Mouse (Mus musculus) stomach, embryonic 14.5 days (tissue): ENCODE results near the gene Tnp2. TPM values are rescaled to one million over a fixed set of nuclear protein-coding genes. Genes with fewer than 3 reads are reported as not detected.
A peak's percentile ranks its signal among the peaks of the same experiment; 100 is the strongest.
"Not testable (repeated sequence)": the region's sequence is repeated elsewhere in the genome, so short reads cannot be mapped to it uniquely, and the experiment has no call there.

Source experiments
- ATAC-seq: fragments of 200-750 bp; cut with Nextera tagmentation; 2 replicates; pipeline ENCODE4 v1.8.0; 2017; ENCODE audit warnings: low read depth, moderate TSS enrichment; ENCODE audit not compliant: insufficient number of reproducible peaks, insufficient read depth, low FRiP score
- H3K27ac ChIP-seq: fragments of 300-500 bp; sonication (generic); 2 replicates; pipeline ENCODE4 v1.5.1; 2014; ENCODE audit warnings: mild to moderate bottlenecking, low read length, moderate library complexity, mixed read lengths
- H3K27me3 ChIP-seq: fragments of 300-500 bp; sonication (generic); 2 replicates; pipeline ENCODE4 v1.6.1; 2014; ENCODE audit warnings: low read length, control low read depth, mixed read lengths; ENCODE audit not compliant: control insufficient read depth, insufficient read depth
- H3K36me3 ChIP-seq: fragments of 300-500 bp; sonication (generic); 2 replicates; pipeline ENCODE4 v1.6.1; 2014; ENCODE audit warnings: mild to moderate bottlenecking, control low read depth, low read length, moderate library complexity, mixed read lengths; ENCODE audit not compliant: control insufficient read depth, insufficient read depth
- H3K4me1 ChIP-seq: fragments of 300-500 bp; sonication (generic); 2 replicates; pipeline ENCODE4 v1.6.1; 2014; ENCODE audit warnings: low read length, control low read depth, mixed read lengths; ENCODE audit not compliant: control insufficient read depth, insufficient read depth
- H3K4me2 ChIP-seq: fragments of 300-500 bp; sonication (generic); replicated peaks from 2 replicates; pipeline ENCODE4 v1.6.1; 2014; ENCODE audit warnings: low read depth, low read length, control low read depth
- H3K4me3 ChIP-seq: fragments of 300-500 bp; sonication (generic); 2 replicates; pipeline ENCODE4 v1.5.1; 2014; ENCODE audit warnings: low read depth, low read length, control low read depth
- H3K9ac ChIP-seq: fragments of 300-500 bp; sonication (generic); replicated peaks from 2 replicates; pipeline ENCODE4 v1.6.1; 2014; ENCODE audit warnings: low read depth, mild to moderate bottlenecking, control low read depth, low read length, moderate library complexity, mixed read lengths
- H3K9me3 ChIP-seq: fragments of 300-500 bp; sonication (generic); 2 replicates; pipeline ENCODE4 v1.6.1; 2016; ENCODE audit warnings: low read depth, low read length, control low read depth; ENCODE audit not compliant: control insufficient read depth
- WGBS: fragments of 180-500 bp; shearing (Covaris S2); extraction: QIAGEN DNeasy Blood & Tissue Kit; methylation state at CpG from one replicate; pipeline ENCODE4 v1.1.7; 2014; 5-methylcytosine and 5-hydroxymethylcytosine counted together
- polyA plus RNA-seq: library from polyadenylated mRNA; unstranded; fragments of >200 nt; fragmentation: Nextera tagmentation; extraction: Ambion mirVana; gene quantifications from 2 replicates; pipeline ENCODE4 v1.2.1, GENCODE M21; 2014

Gene Tnp2
- polyA plus RNA-seq, 1 experiment from 2014 or later, result not detected

DNA sequence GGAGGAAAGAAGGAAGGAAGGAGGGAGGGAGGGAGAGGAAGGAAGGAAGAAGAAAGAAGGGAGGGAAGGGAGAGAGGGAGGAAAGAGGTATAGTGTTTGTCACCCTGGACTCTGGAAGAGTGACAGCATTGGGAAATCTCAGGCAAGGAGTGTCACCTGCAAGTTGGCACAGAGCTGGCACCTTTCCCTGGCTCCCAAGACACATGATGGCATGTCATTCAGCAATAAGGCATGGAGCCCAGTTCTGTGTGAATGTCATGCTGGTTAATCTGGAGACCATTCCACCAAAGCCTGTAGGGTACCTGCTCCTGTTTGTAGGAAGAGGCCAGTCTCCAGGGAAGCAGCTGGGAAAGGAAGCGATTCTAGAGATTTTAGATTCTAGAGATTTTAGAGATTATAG is 21.9 kb upstream of the Tnp2 start:
- no peak for ATAC-seq
- Histone ChIP-seq H3K27ac (no peak overlapping the region), H3K4me3 (no peak overlapping the region), H3K4me1 (no peaks in the 10 kb centered on the region), H3K9me3 (no peaks in the 10 kb centered on the region), H3K27me3 (no peaks in the 10 kb centered on the region), H3K9ac (no peak overlapping the region), H3K36me3 (no peaks in the 10 kb centered on the region), H3K4me2 (no peak overlapping the region)
- 96% methylated on average over 1 of the region's 1 CpGs for WGBS

DNA sequence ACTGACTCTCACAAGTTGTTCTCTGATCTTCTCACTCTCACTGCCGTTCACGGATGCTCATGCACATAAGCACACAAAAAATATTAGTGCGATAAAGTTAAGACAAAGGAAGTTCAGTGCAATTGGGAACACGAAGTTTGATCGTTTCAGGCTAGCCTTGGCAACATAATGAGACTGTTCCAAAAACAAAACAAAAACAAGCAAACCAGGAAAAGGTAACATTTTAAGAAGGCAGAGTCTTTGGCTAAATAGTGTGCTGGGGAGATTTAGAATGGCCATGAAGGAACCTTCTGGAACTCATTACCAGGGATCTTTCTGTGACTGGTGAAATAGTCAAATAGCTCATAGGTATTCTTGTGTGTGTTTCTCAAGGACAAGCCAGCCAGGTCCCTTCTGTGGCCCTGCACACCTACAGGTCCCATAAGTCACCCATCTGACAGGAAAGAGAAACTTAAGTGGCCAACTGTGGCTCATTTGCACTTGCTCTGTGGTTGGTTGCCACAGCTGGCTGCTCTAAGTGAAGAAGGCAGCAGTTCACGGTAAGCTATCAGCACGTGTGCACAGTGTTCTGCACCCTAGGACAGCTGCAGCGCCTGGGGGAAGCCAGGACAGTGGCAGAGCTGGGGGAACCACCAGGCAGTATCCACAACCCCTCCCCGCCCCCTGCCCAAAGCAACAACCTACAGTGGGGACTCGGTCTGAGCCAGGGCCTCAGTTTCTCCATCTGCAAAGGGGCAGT is 17.5 kb upstream of the Tnp2 start, which contains the start of gene Prm1:
Gene Prm1 (minus strand): TSS at position 51 of the 739 bp plus-strand sequence.
- no peak for ATAC-seq

DNA sequence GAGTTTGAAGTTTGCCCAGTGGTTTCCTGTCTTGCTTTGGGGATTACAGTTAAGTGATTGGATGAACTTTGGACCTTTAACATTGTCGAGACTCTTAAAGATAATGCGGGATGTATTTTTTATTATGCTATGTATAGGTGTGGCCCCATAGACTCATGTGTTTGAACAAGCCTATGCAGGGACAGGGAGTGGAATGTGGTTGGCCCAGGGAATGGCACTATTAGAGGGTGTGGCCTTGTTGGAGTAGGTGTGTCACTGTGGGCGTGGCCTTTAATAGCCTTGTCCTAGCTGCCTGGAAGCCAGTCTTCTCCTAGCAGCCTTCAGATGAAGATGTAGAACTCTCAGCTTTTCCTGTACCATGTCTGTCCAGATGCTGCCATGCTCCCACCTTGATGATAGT is 14.0 kb upstream of the Tnp2 start:
- H3K27me3 ChIP-seq, H3K36me3 ChIP-seq, H3K4me2 ChIP-seq, H3K4me1 ChIP-seq, H3K4me3 ChIP-seq, H3K9me3 ChIP-seq, H3K9ac ChIP-seq, H3K27ac ChIP-seq: not testable (repeated sequence)
- ATAC-seq, result peak; percentile 77
- 72% methylated on average over 3 of the region's 3 CpGs for WGBS

More for the DNA sequence above, 17.5 kb upstream of the Tnp2 start, which contains the start of gene Prm1:
- 76% methylated on average over 10 of the region's 10 CpGs for WGBS
- Histone ChIP-seq H3K4me1 (no peaks in the 10 kb centered on the region), H3K9ac (no peak within 1 kb of the TSS), H3K4me3 (no peak within 1 kb of the TSS), H3K27ac (no peak within 1 kb of the TSS), H3K36me3 (no peaks in the 10 kb centered on the region), H3K27me3 (no peaks in the 10 kb centered on the region), H3K9me3 (no peaks in the 10 kb centered on the region), H3K4me2 (no peak within 1 kb of the TSS)

- H3K4me2 ChIP-seq, result no peak within 1 kb of the TSS
- no peak within 1 kb of the TSS for H3K27ac ChIP-seq
- no peak within 1 kb of the TSS for H3K4me3 ChIP-seq
- H3K4me1 ChIP-seq, result no peaks in the 10 kb centered on the region
- ATAC-seq, result no peak
- no peak within 1 kb of the TSS for H3K9ac ChIP-seq
- WGBS, result 74% methylated on average over 6 of the region's 6 CpGs
- H3K9me3 ChIP-seq, result no peaks in the 10 kb centered on the region
- no peaks in the 10 kb centered on the region for H3K36me3 ChIP-seq
- no peaks in the 10 kb centered on the region for H3K27me3 ChIP-seq
These were observed 7.6 kb upstream of the Tnp2 start, which contains the start of gene Prm2 for GRCm38 (mm10) chr16:10796034-10796433. Gene Prm2, minus strand, starts transcription at chr16:10796134.

DNA sequence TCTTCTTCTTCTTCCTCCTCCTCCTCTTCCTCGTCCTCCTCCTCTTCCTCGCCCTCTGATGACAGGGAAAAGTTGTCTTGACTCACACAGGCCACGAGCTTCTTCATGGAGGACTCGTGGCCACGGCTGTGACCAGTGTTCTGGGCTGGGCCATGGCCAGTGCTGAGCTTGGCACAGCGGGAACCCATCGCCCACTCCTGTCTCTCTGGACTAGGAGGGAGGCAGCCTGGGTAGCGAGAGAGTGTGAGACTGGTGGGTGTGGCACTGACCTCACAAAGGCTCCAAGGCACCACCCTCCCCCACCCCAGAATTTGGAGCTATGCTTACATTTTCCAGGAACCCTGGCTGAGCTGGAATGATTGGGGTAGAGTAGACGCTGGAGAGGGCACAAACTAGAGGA is 2.2 kb upstream of the Tnp2 start, which contains the start of gene Prm3:
Gene Prm3 (minus strand): TSS at position 213 of the 400 bp plus-strand sequence.
- Histone ChIP-seq H3K4me3 (no peak within 1 kb of the TSS), H3K27ac (no peak within 1 kb of the TSS), H3K27me3 (no peaks in the 10 kb centered on the region), H3K36me3 (no peaks in the 10 kb centered on the region), H3K4me1 (peaks cover 12% of the 10 kb centered on the region; the same call in 1 of the 2 replicates), H3K9me3 (no peaks in the 10 kb centered on the region), H3K4me2 (no peak within 1 kb of the TSS), H3K9ac (no peak within 1 kb of the TSS)
- WGBS, result 73% methylated on average over 9 of the region's 9 CpGs
- ATAC-seq, result no peak

GRCm38 (mm10) chr16:10788866-10789265 is 406 bp upstream of the Tnp2 start:
- no peak overlapping the region for H3K9ac ChIP-seq
- ATAC-seq, result no peak

DNA sequence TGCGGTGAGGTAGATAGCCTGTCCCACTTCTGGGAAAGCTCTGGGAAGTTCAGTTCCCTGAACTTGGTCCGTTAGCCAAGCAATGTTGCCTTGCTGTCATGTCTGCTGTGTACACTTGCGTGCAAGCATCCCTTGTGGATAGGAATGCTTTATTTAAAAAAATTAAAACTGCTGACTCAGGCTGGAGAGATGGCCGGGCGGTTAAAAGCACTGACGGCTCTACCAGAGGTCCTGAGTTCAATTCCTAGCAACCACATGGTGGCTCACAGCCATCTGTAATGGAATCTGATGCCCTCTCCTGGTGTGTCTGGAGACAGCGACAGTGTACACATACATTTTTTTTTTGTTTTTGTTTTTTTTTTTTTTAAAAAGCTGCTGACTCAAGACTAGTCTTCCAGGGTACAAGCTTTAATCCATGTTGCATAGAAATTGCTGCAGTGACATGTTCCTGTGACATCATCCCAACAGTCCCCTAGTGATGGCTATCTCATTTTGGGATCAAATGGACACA is 857 bp downstream of the Tnp2 start:
- H3K9ac ChIP-seq, result no peak overlapping the region
- H3K9me3 ChIP-seq, result no peaks in the 10 kb centered on the region
- no peak overlapping the region for H3K4me3 ChIP-seq
- ATAC-seq, result no peak
- WGBS, result 75% methylated on average over 7 of the region's 7 CpGs
- H3K36me3 ChIP-seq, result 0 out of 2 replicates have a peak, but pooled peaks cover 3% of the 10 kb centered on the region
- H3K27ac ChIP-seq, result peak overlapping the region; percentile 99; the same call in 1 of the 2 replicates
- no peak overlapping the region for H3K4me2 ChIP-seq
- peaks cover 19% of the 10 kb centered on the region for H3K4me1 ChIP-seq
- H3K27me3 ChIP-seq, result no peaks in the 10 kb centered on the region

More at GRCm38 (mm10) chr16:10788866-10789265, 406 bp upstream of the Tnp2 start:
- Histone ChIP-seq H3K27ac (no peak overlapping the region), H3K27me3 (no peaks in the 10 kb centered on the region), H3K4me3 (no peak overlapping the region), H3K36me3 (no peaks in the 10 kb centered on the region), H3K4me2 (no peak overlapping the region), H3K9me3 (no peaks in the 10 kb centered on the region), H3K4me1 (peaks cover 12% of the 10 kb centered on the region; the same call in 1 of the 2 replicates)
- WGBS, result 79% methylated on average over 4 of the region's 4 CpGs

DNA sequence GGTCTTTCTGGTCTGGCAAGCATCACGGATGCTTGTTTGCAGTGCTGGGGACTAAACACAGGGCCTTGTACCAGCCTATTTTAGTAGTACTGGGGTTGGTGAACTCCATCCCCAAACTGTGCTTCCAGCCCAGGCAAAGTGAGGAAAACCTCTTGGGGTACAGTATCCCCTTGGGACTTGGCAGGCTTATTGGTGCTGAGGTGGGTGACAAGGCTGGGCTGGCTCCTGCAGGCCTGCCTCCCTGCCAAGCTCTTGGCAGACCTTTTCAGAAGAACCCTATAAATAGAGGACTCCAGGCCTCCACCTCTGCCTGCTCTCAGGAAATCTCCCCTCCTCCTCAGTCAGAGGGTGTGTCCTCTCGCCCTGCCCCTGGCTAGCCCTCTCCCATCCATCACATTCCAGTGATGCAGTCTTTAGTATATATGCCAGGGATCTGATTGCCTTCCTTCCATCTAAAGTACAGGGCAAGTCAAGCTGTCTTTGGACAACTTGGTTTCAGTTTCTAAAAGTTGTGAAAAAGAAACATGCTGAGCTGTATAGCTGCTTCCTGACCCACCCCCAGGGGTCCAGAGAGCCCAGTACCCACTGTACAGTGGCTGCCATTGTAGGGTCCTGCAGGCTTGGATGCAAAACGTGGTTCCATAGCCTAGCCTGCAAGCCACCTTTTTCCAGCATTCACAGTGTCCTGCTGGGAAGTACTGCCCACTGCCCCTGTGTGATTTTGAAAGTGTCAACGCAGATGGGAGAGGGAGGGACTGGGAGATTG is 1.5 kb downstream of the Tnp2 start:
- Histone ChIP-seq H3K9ac (no peak overlapping the region), H3K4me3 (no peak overlapping the region), H3K36me3 (0 out of 2 replicates have a peak, but pooled peaks cover 3% of the 10 kb centered on the region), H3K27ac (peak overlapping the region; percentile 99; the same call in 1 of the 2 replicates), H3K27me3 (no peaks in the 10 kb centered on the region), H3K9me3 (no peaks in the 10 kb centered on the region), H3K4me2 (0 out of 2 replicates have a peak overlapping the region, but pooled peaks have one; percentile 95), H3K4me1 (peaks cover 25% of the 10 kb centered on the region)
- ATAC-seq, result no peak
- 50% methylated on average over 4 of the region's 4 CpGs for WGBS
